Mouse (Mus musculus) WW6 (cell line): ENCODE measurements at regions not wholly inside any gene's neighbourhood (a gene's known extent, or its start where the extent isn't known, plus 50 kb on each side); places are given as distances from the start of the nearest gene placed in this dataset.
"Not testable (repeated sequence)": the region's sequence is repeated elsewhere in the genome, so short reads cannot be mapped to it uniquely, and the experiment has no call there.

ENCODE experiments used
- DNase-seq: peaks from one replicate; pipeline ENCODE4 v3.0.0-alpha.2; 2013; ENCODE audit warnings: low read depth, low spot score

GRCm38 (mm10) chr7:122820587-122821535, 144.6 kb upstream of the Rbbp6 start:
- no peak for DNase-seq

- DNase-seq: peak; percentile 22
These were observed 142.1 kb upstream of the Rbbp6 start for GRCm38 (mm10) chr7:122823429-122823828.

- no peak for DNase-seq
These were observed 126.4 kb upstream of the Rbbp6 start for GRCm38 (mm10) chr7:122839091-122839490.

GRCm38 (mm10) chr7:122844831-122845230, 120.7 kb upstream of the Rbbp6 start:
- no peak for DNase-seq

GRCm38 (mm10) chr7:122847376-122847775, 118.1 kb upstream of the Rbbp6 start:
- no peak for DNase-seq

GRCm38 (mm10) chr7:122873386-122873785, 92.1 kb upstream of the Rbbp6 start:
- DNase-seq: no peak

GRCm38 (mm10) chr7:122876286-122876685, 89.2 kb upstream of the Rbbp6 start:
- DNase-seq: no peak

GRCm38 (mm10) chr7:122881890-122882500, 83.5 kb upstream of the Rbbp6 start:
- DNase-seq: not testable (repeated sequence)

GRCm38 (mm10) chr7:122886737-122887136, 78.7 kb upstream of the Rbbp6 start:
- DNase-seq: no peak

GRCm38 (mm10) chr7:122897148-122897547, 68.3 kb upstream of the Rbbp6 start:
- DNase-seq: no peak

- no peak for DNase-seq
These were observed 59.4 kb upstream of the Rbbp6 start for GRCm38 (mm10) chr7:122906056-122906455.

GRCm38 (mm10) chr7:122909296-122909695, 56.2 kb upstream of the Rbbp6 start:
- no peak for DNase-seq
